Mouse (Mus musculus) CD8-positive naive resting alpha-beta T cell, adult 2 months (primary cell): ENCODE measurements around the gene Nup50.
A peak's percentile ranks its signal among the peaks of the same experiment; 100 is the strongest.
"Not testable (repeated sequence)": the region's sequence is repeated elsewhere in the genome, so short reads cannot be mapped to it uniquely, and the experiment has no call there.

Source experiments
- DNase-seq, 2 experiments: peaks; one replicate each; pipeline ENCODE4 v3.0.0; 2022; ENCODE audit warnings: low read depth in 2 of 2, low spot score in 2 of 2

The Nup50 gene

GRCm38 (mm10) chr15:84922884-84923507, at the start of gene Nup50:
TSS of gene Nup50 (plus strand) at chr15:84923411.
- DNase-seq = peak; percentile 96 to 98

- no peak for DNase-seq
Measured at GRCm38 (mm10) chr15:84873867-84874266, 49.3 kb upstream of the Nup50 start.

- no peak for DNase-seq
Measured at GRCm38 (mm10) chr15:84877029-84877815, 46.0 kb upstream of the Nup50 start.

- DNase-seq = no peak
Measured at GRCm38 (mm10) chr15:84888066-84888465, 35.1 kb upstream of the Nup50 start.

GRCm38 (mm10) chr15:84891246-84891645, 32.0 kb upstream of the Nup50 start:
- no peak for DNase-seq

GRCm38 (mm10) chr15:84891658-84892057, 31.6 kb upstream of the Nup50 start:
- peak; percentile 5 to 37 for DNase-seq

GRCm38 (mm10) chr15:84896216-84896615, 27.0 kb upstream of the Nup50 start:
- not testable (repeated sequence) for DNase-seq

GRCm38 (mm10) chr15:84896664-84897063, 26.5 kb upstream of the Nup50 start:
- DNase-seq = peak in 1 of 2 experiments; percentile 6

GRCm38 (mm10) chr15:84898077-84898476, 25.1 kb upstream of the Nup50 start:
- no peak for DNase-seq

- DNase-seq = no peak
Measured at GRCm38 (mm10) chr15:84903843-84904385, 19.3 kb upstream of the Nup50 start.

- DNase-seq = no peak
Measured at GRCm38 (mm10) chr15:84913201-84913600, 10.0 kb upstream of the Nup50 start.

GRCm38 (mm10) chr15:84919938-84920337, 3.3 kb upstream of the Nup50 start, which contains the start of gene Gm29666:
TSS of gene Gm29666 (minus strand) at chr15:84920038.
- no peak for DNase-seq

GRCm38 (mm10) chr15:84923508-84924181, 434 bp downstream of the Nup50 start:
- DNase-seq = peak in 1 of 2 experiments; percentile 34

- peak in 1 of 2 experiments; percentile 31 for DNase-seq
Measured at GRCm38 (mm10) chr15:84924781-84925315, 1.6 kb downstream of the Nup50 start.

- DNase-seq = no peak
Measured at GRCm38 (mm10) chr15:84925495-84926018, 2.3 kb downstream of the Nup50 start.

GRCm38 (mm10) chr15:84932351-84932750, 9.1 kb downstream of the Nup50 start:
- DNase-seq = no peak

GRCm38 (mm10) chr15:84934901-84935300, 11.7 kb downstream of the Nup50 start:
- no peak for DNase-seq

GRCm38 (mm10) chr15:84940102-84940501, 16.9 kb downstream of the Nup50 start:
- DNase-seq = no peak

- DNase-seq = no peak
Measured at GRCm38 (mm10) chr15:84942647-84943285, 19.6 kb downstream of the Nup50 start.

GRCm38 (mm10) chr15:84944319-84944718, 21.1 kb downstream of the Nup50 start:
- DNase-seq = no peak

GRCm38 (mm10) chr15:84948990-84949389, 25.8 kb downstream of the Nup50 start:
- no peak for DNase-seq
